Mouse (Mus musculus) mouse embryonic stem cell (cell line): Measurements from ENCODE around the gene Shld2.

ENCODE experiments used
- in situ Hi-C, 2 experiments: fragments of 300-500 bp; cut with MboI; formaldehyde crosslinking; loops; 1 replicate in 1 of 2; 3 replicates in 1 of 2; pipeline ENCODE4 v1.14.3; 2019 to 2020; ENCODE audit warnings: low sequenced_read_pairs in 2 of 2, low pct_unique_long_range_greater_than_20kb in 1 of 2, mixed read lengths in 1 of 2; ENCODE audit not compliant: unreplicated experiment in 1 of 2

Shld2 gene

GRCm38 (mm10) chr14:34298871-34299700 is 11.2 kb downstream of the Shld2 start:
- in situ Hi-C loops: no loop called here

- in situ Hi-C loops: no loop called here
These were observed 12.7 kb downstream of the Shld2 start for GRCm38 (mm10) chr14:34297634-34298033.

GRCm38 (mm10) chr14:34297038-34297437 is 13.3 kb downstream of the Shld2 start:
- in situ Hi-C loops: no loop called here

- in situ Hi-C loops: no loop called here
These were observed 13.9 kb downstream of the Shld2 start for GRCm38 (mm10) chr14:34296350-34296749.

GRCm38 (mm10) chr14:34293641-34294040 is 16.7 kb downstream of the Shld2 start:
- in situ Hi-C loops: no loop called here

- in situ Hi-C loops: no loop called here
These were observed 20.1 kb downstream of the Shld2 start for GRCm38 (mm10) chr14:34290229-34290628.

- in situ Hi-C loops: no loop called here
These were observed 20.9 kb downstream of the Shld2 start for GRCm38 (mm10) chr14:34289259-34290015.

- in situ Hi-C loops: no loop called here
These were observed 21.9 kb downstream of the Shld2 start for GRCm38 (mm10) chr14:34288396-34288795.

- in situ Hi-C loops: no loop called here
These were observed 28.5 kb downstream of the Shld2 start for GRCm38 (mm10) chr14:34281736-34282269.

- in situ Hi-C loops: no loop called here
These were observed 29.5 kb downstream of the Shld2 start for GRCm38 (mm10) chr14:34280798-34281197.

GRCm38 (mm10) chr14:34279726-34280125 is 30.6 kb downstream of the Shld2 start:
- in situ Hi-C loops: no loop called here

- in situ Hi-C loops: no loop called here
These were observed 35.1 kb downstream of the Shld2 start for GRCm38 (mm10) chr14:34275225-34275624.

- in situ Hi-C loops: no loop called here
These were observed 36.2 kb downstream of the Shld2 start for GRCm38 (mm10) chr14:34274141-34274540.

GRCm38 (mm10) chr14:34273280-34273679 is 37.0 kb downstream of the Shld2 start:
- in situ Hi-C loops: no loop called here

GRCm38 (mm10) chr14:34268046-34268445 is 42.2 kb downstream of the Shld2 start:
- in situ Hi-C loops: no loop called here

GRCm38 (mm10) chr14:34258525-34258924 is 51.8 kb downstream of the Shld2 start:
- in situ Hi-C loops: loop anchor here in 1 of 2 experiments (10.0 kb wide), 1 partner anchor 106 kb away; no protein-coding TSS in a partner anchor

- in situ Hi-C loops: loop anchor here in 1 of 2 experiments (10.0 kb wide), 1 partner anchor 112 kb away; no protein-coding TSS in a partner anchor
These were observed 57.0 kb downstream of the Shld2 start for GRCm38 (mm10) chr14:34253261-34253660.

GRCm38 (mm10) chr14:34252470-34253145 is 57.7 kb downstream of the Shld2 start:
- in situ Hi-C loops: loop anchor here in 1 of 2 experiments (10.0 kb wide), 1 partner anchor 112 kb away; no protein-coding TSS in a partner anchor

- in situ Hi-C loops: no loop called here
These were observed 69.6 kb downstream of the Shld2 start for GRCm38 (mm10) chr14:34240676-34241075.
